Mouse (Mus musculus) heart, embryonic 15.5 days (tissue): Measurements from ENCODE around the gene St3gal3. TPM values are rescaled to one million over a fixed set of nuclear protein-coding genes. Genes with fewer than 3 reads are reported as not detected.

ENCODE experiments used
- ATAC-seq: fragments of 200-750 bp; cut with Nextera tagmentation; replicated peaks from 2 replicates; pipeline ENCODE4 v1.8.0; 2017; ENCODE audit warnings: low read depth, moderate TSS enrichment; ENCODE audit not compliant: insufficient number of reproducible peaks, insufficient read depth, low FRiP score
- H3K27ac ChIP-seq: fragments of 300-500 bp; sonication (generic); 2 replicates; pipeline ENCODE4 v1.5.1; 2015; ENCODE audit warnings: mild to moderate bottlenecking, inconsistent platforms
- H3K27me3 ChIP-seq: fragments of 300-500 bp; sonication (generic); 2 replicates; pipeline ENCODE4 v1.6.1; 2015; ENCODE audit warnings: inconsistent platforms
- H3K36me3 ChIP-seq: fragments of 300-500 bp; sonication (generic); 2 replicates; pipeline ENCODE4 v1.6.1; 2015; ENCODE audit warnings: mild to moderate bottlenecking, inconsistent platforms
- H3K4me1 ChIP-seq: fragments of 300-500 bp; sonication (generic); replicated peaks from 2 replicates; pipeline ENCODE4 v1.6.1; 2015; ENCODE audit warnings: inconsistent platforms
- H3K4me2 ChIP-seq: fragments of 300-500 bp; sonication (generic); 2 replicates; pipeline ENCODE4 v1.6.1; 2015; ENCODE audit warnings: inconsistent platforms, mild to moderate bottlenecking, moderate library complexity
- H3K4me3 ChIP-seq: fragments of 300-500 bp; sonication (generic); 2 replicates; pipeline ENCODE4 v1.5.1; 2015; ENCODE audit warnings: mild to moderate bottlenecking, inconsistent platforms
- H3K9ac ChIP-seq: fragments of 300-500 bp; sonication (generic); 2 replicates; pipeline ENCODE4 v1.6.1; 2015; ENCODE audit warnings: mild to moderate bottlenecking, inconsistent platforms
- H3K9me3 ChIP-seq: fragments of 300-500 bp; sonication (generic); replicated peaks from 2 replicates; pipeline ENCODE4 v1.6.1; 2016; ENCODE audit warnings: inconsistent platforms
- WGBS: fragments of 180-500 bp; shearing (Covaris S2); methylation state at CpG from one replicate; pipeline ENCODE4 v1.1.7; 2015; ENCODE audit warnings: mixed read lengths; 5-methylcytosine and 5-hydroxymethylcytosine counted together
- polyA plus RNA-seq: library from polyadenylated mRNA; unstranded; fragments of >200 nt; fragmentation: Nextera tagmentation; extraction: Ambion mirVana; gene quantifications from 2 replicates; pipeline ENCODE4 v1.2.1, GENCODE M21; 2015

Gene St3gal3
- polyA plus RNA-seq, 1 experiment from 2014 or later = 7.5 TPM

DNA sequence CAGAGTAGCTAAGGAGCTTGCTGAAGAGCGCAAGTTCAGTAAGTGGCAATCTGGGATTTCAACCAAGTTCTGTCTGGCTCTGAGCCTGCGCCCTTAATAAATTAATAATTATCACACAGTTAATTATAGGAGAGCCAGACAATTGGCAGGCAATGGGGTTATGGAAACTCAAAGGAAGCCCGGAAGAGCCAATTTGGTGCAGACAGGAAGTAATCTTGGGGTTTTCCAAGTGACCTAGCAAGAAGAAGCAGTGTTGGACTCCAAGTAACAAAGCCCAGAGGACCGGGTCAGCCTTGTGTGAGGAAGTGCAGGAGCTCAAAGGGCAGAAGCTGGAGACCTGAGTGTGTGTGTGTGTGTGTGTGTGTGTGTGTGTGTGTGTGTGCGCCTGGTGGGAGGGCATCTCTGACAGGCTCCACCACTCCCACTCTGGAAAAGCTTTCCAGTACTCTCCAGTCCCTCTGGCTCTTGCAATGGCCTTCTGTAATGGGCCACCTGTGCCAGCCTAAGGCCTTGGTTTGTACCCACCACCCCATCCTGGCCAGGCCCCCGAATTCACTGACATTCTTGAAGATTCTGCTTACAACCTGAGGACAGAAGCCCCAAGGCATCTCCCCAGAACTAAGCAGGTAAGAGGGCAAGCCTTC lies 103.5 kb downstream of the St3gal3 start:
- Histone ChIP-seq H3K27me3 (no peaks in the 10 kb centered on the region), H3K4me2 (no peak overlapping the region), H3K9me3 (no peaks in the 10 kb centered on the region), H3K27ac (no peak overlapping the region; the same call in 1 of the 2 replicates), H3K9ac (no peak overlapping the region), H3K36me3 (no peaks in the 10 kb centered on the region), H3K4me1 (peaks cover 19% of the 10 kb centered on the region), H3K4me3 (no peak overlapping the region)
- ATAC-seq = 0 out of 2 replicates have a peak, but pooled peaks have one; percentile 43
- 58% methylated on average over 6 of the region's 6 CpGs for WGBS

DNA sequence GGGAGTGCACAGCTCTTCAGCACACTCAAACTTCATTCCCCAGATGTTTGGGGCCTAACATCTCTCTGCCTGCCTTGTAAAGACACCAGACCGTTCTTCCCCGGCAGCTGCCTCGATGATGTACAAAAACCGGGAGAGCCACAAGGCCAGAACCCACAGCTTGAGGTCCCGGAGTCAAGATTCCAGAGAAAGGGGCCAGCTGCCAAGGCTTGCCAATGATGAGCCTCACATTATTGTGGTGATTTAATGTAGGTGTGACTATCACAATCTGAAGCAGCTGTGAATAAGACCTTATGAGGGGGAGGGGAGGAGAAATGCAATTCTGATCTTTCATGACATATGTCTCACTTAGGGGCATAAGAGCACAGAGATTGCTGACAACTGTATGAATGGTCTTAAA lies 104.4 kb downstream of the St3gal3 start:
- no peak for ATAC-seq
- H3K27me3 ChIP-seq = no peaks in the 10 kb centered on the region
- H3K36me3 ChIP-seq = no peaks in the 10 kb centered on the region
- H3K9me3 ChIP-seq = no peaks in the 10 kb centered on the region
- 84% methylated on average over 5 of the region's 5 CpGs for WGBS
- no peak overlapping the region for H3K9ac ChIP-seq
- H3K4me3 ChIP-seq = no peak overlapping the region
- no peak overlapping the region for H3K27ac ChIP-seq
- peaks cover 28% of the 10 kb centered on the region for H3K4me1 ChIP-seq
- H3K4me2 ChIP-seq = no peak overlapping the region

DNA sequence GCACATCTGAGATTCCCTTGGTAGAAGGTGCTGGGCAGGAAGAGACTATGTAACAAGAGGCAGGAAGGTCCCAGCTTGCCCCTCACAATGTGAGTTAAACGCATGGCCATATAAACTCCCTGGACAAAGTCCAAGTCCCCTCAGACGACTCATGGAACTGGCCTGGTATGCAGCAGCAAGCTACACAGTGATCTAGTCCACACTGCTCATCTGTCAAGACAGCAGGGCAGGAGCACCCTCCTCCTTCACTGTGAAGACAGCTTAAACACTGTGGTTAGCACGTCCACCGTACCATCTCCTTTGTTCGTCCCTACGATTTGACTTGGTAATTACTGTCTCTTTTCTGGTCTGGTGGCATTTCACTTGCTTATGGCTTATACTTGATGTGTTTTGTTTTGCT lies 104.8 kb downstream of the St3gal3 start:
- H3K4me3 ChIP-seq = no peak overlapping the region
- WGBS = 60% methylated on average over 6 of the region's 6 CpGs
- H3K36me3 ChIP-seq = no peaks in the 10 kb centered on the region
- no peak for ATAC-seq
- H3K9me3 ChIP-seq = no peaks in the 10 kb centered on the region
- no peak overlapping the region for H3K27ac ChIP-seq
- H3K9ac ChIP-seq = no peak overlapping the region
- no peaks in the 10 kb centered on the region for H3K27me3 ChIP-seq
- H3K4me1 ChIP-seq = peaks cover 29% of the 10 kb centered on the region
- no peak overlapping the region for H3K4me2 ChIP-seq

GRCm38 (mm10) chr4:118028994-118029393 lies 105.7 kb downstream of the St3gal3 start:
- WGBS = 67% methylated on average over 9 of the region's 9 CpGs
- no peak overlapping the region for H3K4me2 ChIP-seq
- H3K4me3 ChIP-seq = no peak overlapping the region
- no peak for ATAC-seq
- H3K27ac ChIP-seq = no peak overlapping the region
- no peaks in the 10 kb centered on the region for H3K27me3 ChIP-seq
- no peak overlapping the region for H3K9ac ChIP-seq
- no peaks in the 10 kb centered on the region for H3K36me3 ChIP-seq
- peaks cover 29% of the 10 kb centered on the region for H3K4me1 ChIP-seq
- H3K9me3 ChIP-seq = no peaks in the 10 kb centered on the region

DNA sequence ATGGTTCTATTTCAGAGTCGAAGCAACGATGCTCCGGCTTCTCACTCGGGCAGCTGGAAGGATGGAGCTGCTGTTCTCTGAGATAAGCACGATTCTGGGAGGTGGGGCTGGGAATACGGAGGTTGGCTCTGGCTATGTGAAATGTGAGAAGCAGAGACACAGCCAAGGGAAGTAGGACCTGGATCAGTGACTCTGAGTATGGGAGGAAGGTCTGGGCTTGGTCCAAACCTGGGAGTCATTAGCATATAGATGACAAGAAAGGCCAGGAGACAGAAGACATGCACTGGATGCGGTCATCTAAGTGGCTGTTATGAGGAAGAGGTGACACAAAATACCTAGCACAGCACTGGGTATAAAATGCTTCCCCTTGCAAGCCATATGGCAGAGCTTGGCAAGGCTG lies 108.8 kb downstream of the St3gal3 start:
- no peak overlapping the region for H3K27ac ChIP-seq
- no peaks in the 10 kb centered on the region for H3K9me3 ChIP-seq
- H3K4me2 ChIP-seq = no peak overlapping the region
- H3K4me3 ChIP-seq = no peak overlapping the region
- H3K4me1 ChIP-seq = peaks cover 26% of the 10 kb centered on the region
- 17% methylated on average over 7 of the region's 7 CpGs for WGBS
- H3K27me3 ChIP-seq = no peaks in the 10 kb centered on the region
- H3K9ac ChIP-seq = no peak overlapping the region
- ATAC-seq = no peak
- H3K36me3 ChIP-seq = no peaks in the 10 kb centered on the region

- no peak overlapping the region for H3K27ac ChIP-seq
- no peaks in the 10 kb centered on the region for H3K9me3 ChIP-seq
- no peak overlapping the region for H3K4me2 ChIP-seq
- no peaks in the 10 kb centered on the region for H3K27me3 ChIP-seq
- no peak overlapping the region for H3K4me3 ChIP-seq
- H3K4me1 ChIP-seq = peaks cover 23% of the 10 kb centered on the region
- ATAC-seq = no peak
- no peak overlapping the region for H3K9ac ChIP-seq
- WGBS = 88% methylated on average over 7 of the region's 7 CpGs
- no peaks in the 10 kb centered on the region for H3K36me3 ChIP-seq
These were observed 109.3 kb downstream of the St3gal3 start for GRCm38 (mm10) chr4:118025381-118025780.

DNA sequence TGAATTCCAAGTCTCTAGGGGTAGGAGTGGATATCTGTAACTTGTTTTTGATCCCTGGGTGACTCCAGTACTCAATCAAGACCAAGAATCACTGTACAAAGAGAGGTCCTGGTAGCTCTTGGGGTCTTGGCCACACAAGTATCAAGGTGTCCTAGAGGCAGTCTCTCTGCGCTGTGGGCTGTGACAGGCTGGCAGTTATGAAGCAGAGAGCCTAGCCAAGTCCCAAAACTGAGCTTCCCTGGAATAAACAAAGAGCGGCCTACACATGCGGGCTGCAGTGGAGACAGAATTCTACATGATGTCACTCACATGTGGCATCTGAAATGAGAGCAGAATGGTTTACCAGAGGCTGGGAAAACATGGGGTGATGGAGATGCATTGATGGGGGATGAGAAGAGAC lies 111.9 kb downstream of the St3gal3 start:
- H3K27ac ChIP-seq = no peak overlapping the region
- peaks cover 22% of the 10 kb centered on the region for H3K4me1 ChIP-seq
- H3K9ac ChIP-seq = no peak overlapping the region
- WGBS = 87% methylated on average over 3 of the region's 3 CpGs
- H3K27me3 ChIP-seq = no peaks in the 10 kb centered on the region
- no peak overlapping the region for H3K4me3 ChIP-seq
- no peak for ATAC-seq
- no peaks in the 10 kb centered on the region for H3K36me3 ChIP-seq
- H3K4me2 ChIP-seq = no peak overlapping the region
- H3K9me3 ChIP-seq = no peaks in the 10 kb centered on the region

DNA sequence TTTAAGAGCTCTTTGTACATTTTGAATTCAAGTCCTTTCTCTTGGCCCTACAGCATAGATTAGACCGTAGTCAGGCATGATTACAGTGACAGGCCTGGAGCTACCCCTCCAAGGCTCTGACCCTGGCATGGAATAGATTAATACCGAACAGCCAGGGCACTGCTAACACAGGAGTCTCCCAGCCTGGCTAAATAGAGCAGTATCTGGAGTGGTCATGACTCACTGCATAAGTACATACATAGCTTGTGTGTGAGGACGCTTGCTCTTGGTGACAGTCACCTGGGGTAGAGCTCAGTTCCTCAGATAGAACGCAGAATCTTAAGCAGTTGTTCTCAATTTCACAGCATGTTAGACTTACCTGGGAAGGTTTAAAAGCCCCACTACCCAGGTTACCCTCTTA lies 112.3 kb downstream of the St3gal3 start:
- H3K4me1 ChIP-seq = peaks cover 22% of the 10 kb centered on the region
- 61% methylated on average over 4 of the region's 4 CpGs for WGBS
- H3K4me2 ChIP-seq = no peak overlapping the region
- no peaks in the 10 kb centered on the region for H3K36me3 ChIP-seq
- H3K9me3 ChIP-seq = no peaks in the 10 kb centered on the region
- no peaks in the 10 kb centered on the region for H3K27me3 ChIP-seq
- no peak overlapping the region for H3K4me3 ChIP-seq
- no peak overlapping the region for H3K9ac ChIP-seq
- H3K27ac ChIP-seq = no peak overlapping the region
- ATAC-seq = no peak

GRCm38 (mm10) chr4:118019640-118020039 lies 115.1 kb downstream of the St3gal3 start:
- no peaks in the 10 kb centered on the region for H3K27me3 ChIP-seq
- WGBS = 84% methylated on average over 8 of the region's 8 CpGs
- no peak overlapping the region for H3K9ac ChIP-seq
- no peak overlapping the region for H3K27ac ChIP-seq
- no peaks in the 10 kb centered on the region for H3K36me3 ChIP-seq
- no peak for ATAC-seq
- H3K4me3 ChIP-seq = no peak overlapping the region
- peaks cover 24% of the 10 kb centered on the region for H3K4me1 ChIP-seq
- no peak overlapping the region for H3K4me2 ChIP-seq
- no peaks in the 10 kb centered on the region for H3K9me3 ChIP-seq

DNA sequence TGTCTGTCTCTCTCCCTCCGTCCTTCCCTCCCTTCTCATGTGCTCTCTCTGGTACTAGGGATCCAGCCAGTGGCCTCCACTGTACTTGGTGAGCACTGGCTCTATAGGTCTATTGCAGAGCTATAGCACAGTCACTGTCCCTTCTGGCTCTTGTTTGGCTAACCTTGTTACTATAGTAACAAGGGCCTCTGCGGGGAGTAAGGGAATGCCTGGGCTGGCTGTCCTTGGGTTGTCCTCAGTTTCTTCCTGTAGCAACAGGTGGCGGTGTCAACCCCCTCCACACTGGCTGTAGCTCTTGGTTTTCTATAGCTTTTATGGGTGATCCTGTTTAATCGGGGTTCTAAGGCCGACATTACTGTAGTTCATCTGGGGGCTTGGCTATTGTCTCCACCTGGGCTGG lies 115.5 kb downstream of the St3gal3 start:
- 64% methylated on average over 5 of the region's 5 CpGs for WGBS
- H3K4me3 ChIP-seq = no peak overlapping the region
- no peaks in the 10 kb centered on the region for H3K9me3 ChIP-seq
- peaks cover 24% of the 10 kb centered on the region for H3K4me1 ChIP-seq
- H3K27ac ChIP-seq = no peak overlapping the region
- no peak overlapping the region for H3K4me2 ChIP-seq
- H3K36me3 ChIP-seq = no peaks in the 10 kb centered on the region
- no peaks in the 10 kb centered on the region for H3K27me3 ChIP-seq
- no peak for ATAC-seq
- no peak overlapping the region for H3K9ac ChIP-seq

GRCm38 (mm10) chr4:118017021-118017805 lies 117.5 kb downstream of the St3gal3 start:
- H3K4me3 ChIP-seq = no peak overlapping the region
- no peaks in the 10 kb centered on the region for H3K9me3 ChIP-seq
- no peak overlapping the region for H3K27ac ChIP-seq
- no peak for ATAC-seq
- WGBS = 82% methylated on average over 16 of the region's 16 CpGs
- no peak overlapping the region for H3K9ac ChIP-seq
- no peak overlapping the region for H3K4me2 ChIP-seq
- H3K36me3 ChIP-seq = no peaks in the 10 kb centered on the region
- H3K4me1 ChIP-seq = peaks cover 20% of the 10 kb centered on the region
- H3K27me3 ChIP-seq = no peaks in the 10 kb centered on the region
